Mouse (Mus musculus) olfactory bulb, adult 2 months (tissue): ENCODE results near the gene Cmklr1.

Source experiments
- CTCF ChIP-seq: fragments of 200-500 bp; IDR thresholded peaks from 2 replicates; pipeline ENCODE4 v1.5.1; 2012; ENCODE audit warnings: low read depth, mild to moderate bottlenecking, low read length, moderate library complexity; ENCODE audit not compliant: insufficient read depth
- POLR2A ChIP-seq: fragments of 200-500 bp; IDR thresholded peaks from 2 replicates; pipeline ENCODE4 v1.6.1; 2012; ENCODE audit warnings: mild to moderate bottlenecking, low read depth, low read length, moderate library complexity; ENCODE audit not compliant: insufficient read depth

DNA sequence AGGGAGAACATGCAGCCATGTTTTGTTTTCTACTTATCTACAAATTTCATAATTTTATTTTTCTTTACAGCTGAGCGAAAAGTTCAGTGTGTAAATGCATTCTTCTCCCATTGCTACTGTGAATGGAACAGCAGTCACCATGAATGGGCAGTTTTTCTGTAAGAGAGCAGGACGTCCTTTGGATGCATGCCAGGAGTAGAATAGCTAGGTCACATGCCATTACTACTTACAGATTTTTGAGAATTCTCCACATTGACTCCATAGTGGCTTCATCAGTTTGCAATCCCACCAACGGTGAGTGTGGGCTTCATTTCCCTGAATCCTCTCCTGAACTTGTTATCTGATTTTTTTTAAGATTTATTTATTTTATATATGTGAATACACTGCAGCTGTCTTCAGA is 19.9 kb upstream of the Cmklr1 start:
- TF ChIP-seq POLR2A (no peak), CTCF (no peak)
